Mouse (Mus musculus) kidney, postnatal 0 days (tissue): Measurements from ENCODE around the gene Spata13. TPM values are rescaled to one million over a fixed set of nuclear protein-coding genes. Genes with fewer than 3 reads are reported as not detected.

Experiments
- ATAC-seq: fragments of 200-750 bp; cut with Nextera tagmentation; replicated peaks from 2 replicates; pipeline ENCODE4 v1.8.0; 2017; ENCODE audit warnings: low read depth, moderate number of reproducible peaks, moderate TSS enrichment, moderate library complexity; ENCODE audit not compliant: low FRiP score
- DNase-seq: peaks from one replicate; pipeline ENCODE4 v3.0.0-alpha.2; 2016; ENCODE audit warnings: low spot score
- H3K27ac ChIP-seq: fragments of 300-500 bp; sonication (generic); 2 replicates; pipeline ENCODE4 v1.5.1; 2014; ENCODE audit warnings: mild to moderate bottlenecking
- H3K27me3 ChIP-seq: fragments of 300-500 bp; sonication (generic); 2 replicates; pipeline ENCODE4 v1.6.1; 2014; ENCODE audit warnings: low read length, mixed read lengths; ENCODE audit not compliant: insufficient read depth
- H3K36me3 ChIP-seq: fragments of 300-500 bp; sonication (generic); 2 replicates; pipeline ENCODE4 v1.6.1; 2014; ENCODE audit warnings: low read length, mixed read lengths; ENCODE audit not compliant: insufficient read depth
- H3K4me1 ChIP-seq: fragments of 300-500 bp; sonication (generic); replicated peaks from 2 replicates; pipeline ENCODE4 v1.6.1; 2014; ENCODE audit warnings: antibody characterized with exemption, low read length, mixed read lengths; ENCODE audit not compliant: insufficient read depth
- H3K4me2 ChIP-seq: fragments of 300-500 bp; sonication (generic); 2 replicates; pipeline ENCODE4 v1.6.1; 2014; ENCODE audit warnings: mild to moderate bottlenecking, low read length, moderate library complexity, mixed read lengths
- H3K4me3 ChIP-seq: fragments of 300-500 bp; sonication (generic); replicated peaks from 2 replicates; pipeline ENCODE4 v1.5.1; 2014; ENCODE audit warnings: low read depth, low read length
- H3K9ac ChIP-seq: fragments of 300-500 bp; sonication (generic); 2 replicates; pipeline ENCODE4 v1.6.1; 2014; ENCODE audit warnings: low read depth, low read length
- H3K9me3 ChIP-seq: fragments of 300-500 bp; sonication (generic); replicated peaks from 2 replicates; pipeline ENCODE4 v1.6.1; 2016; ENCODE audit warnings: low read length, inconsistent platforms, mixed read lengths
- CTCF ChIP-seq: IDR thresholded peaks from 2 replicates; pipeline ENCODE4 v1.5.1; 2016; ENCODE audit warnings: antibody characterized with exemption, low read depth, mild to moderate bottlenecking, moderate library complexity
- WGBS: fragments of 180-500 bp; shearing (Covaris S2); extraction: QIAGEN DNeasy Blood & Tissue Kit; methylation state at CpG from one replicate; pipeline ENCODE4 v1.1.7; 2014; 5-methylcytosine and 5-hydroxymethylcytosine counted together
- polyA plus RNA-seq: library from polyadenylated mRNA; unstranded; fragments of >200 nt; fragmentation: Nextera tagmentation; extraction: Ambion mirVana; gene quantifications from 2 replicates; pipeline ENCODE4 v1.2.1, GENCODE M21; 2015

Spata13 gene
- polyA plus RNA-seq, 1 experiment from 2014 or later: 47.4 TPM

DNA sequence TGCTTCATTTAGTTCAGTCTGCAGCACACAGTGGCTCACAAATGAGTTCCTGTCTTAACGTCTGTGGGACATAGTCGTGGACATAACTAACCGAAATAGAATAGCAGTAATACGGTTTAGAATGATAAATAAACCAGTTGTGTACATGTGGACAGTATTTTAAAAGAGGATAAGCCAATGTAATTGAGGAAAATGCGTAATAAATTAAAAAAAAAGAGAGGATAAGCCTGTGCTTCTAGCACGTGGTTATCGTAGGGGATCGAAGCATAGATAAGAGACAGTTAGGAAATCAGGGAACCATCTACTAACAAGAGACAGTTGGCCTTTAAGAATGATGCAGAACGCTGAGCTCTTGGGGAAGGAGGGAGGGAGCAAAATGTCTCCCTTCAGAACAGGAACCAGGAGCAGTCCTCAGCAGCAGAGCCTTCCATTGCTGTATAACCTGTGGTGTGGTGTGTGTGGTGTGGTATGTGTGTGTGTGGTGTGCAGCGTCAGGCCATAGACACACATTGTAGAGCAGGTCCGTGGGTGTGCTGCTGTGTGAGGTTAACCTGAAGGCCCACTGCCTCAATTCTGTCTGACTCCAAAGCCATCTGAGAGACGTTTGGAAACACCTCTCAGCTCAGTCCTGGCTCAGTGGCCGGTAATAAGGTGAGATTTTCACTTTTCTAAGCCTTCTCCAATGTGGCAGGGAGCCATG, 102.2 kb downstream of the Spata13 start:
- Histone ChIP-seq H3K9me3 (no peaks in the 10 kb centered on the region), H3K4me3 (no peak overlapping the region), H3K36me3 (no peaks in the 10 kb centered on the region), H3K9ac (no peak overlapping the region), H3K27me3 (no peaks in the 10 kb centered on the region), H3K4me2 (no peak overlapping the region), H3K4me1 (peaks cover 27% of the 10 kb centered on the region), H3K27ac (peak overlapping the region; percentile 77)
- WGBS: 54% methylated on average over 13 of the region's 13 CpGs
- no peak for DNase-seq
- no peak for TF ChIP-seq CTCF
- no peak for ATAC-seq

DNA sequence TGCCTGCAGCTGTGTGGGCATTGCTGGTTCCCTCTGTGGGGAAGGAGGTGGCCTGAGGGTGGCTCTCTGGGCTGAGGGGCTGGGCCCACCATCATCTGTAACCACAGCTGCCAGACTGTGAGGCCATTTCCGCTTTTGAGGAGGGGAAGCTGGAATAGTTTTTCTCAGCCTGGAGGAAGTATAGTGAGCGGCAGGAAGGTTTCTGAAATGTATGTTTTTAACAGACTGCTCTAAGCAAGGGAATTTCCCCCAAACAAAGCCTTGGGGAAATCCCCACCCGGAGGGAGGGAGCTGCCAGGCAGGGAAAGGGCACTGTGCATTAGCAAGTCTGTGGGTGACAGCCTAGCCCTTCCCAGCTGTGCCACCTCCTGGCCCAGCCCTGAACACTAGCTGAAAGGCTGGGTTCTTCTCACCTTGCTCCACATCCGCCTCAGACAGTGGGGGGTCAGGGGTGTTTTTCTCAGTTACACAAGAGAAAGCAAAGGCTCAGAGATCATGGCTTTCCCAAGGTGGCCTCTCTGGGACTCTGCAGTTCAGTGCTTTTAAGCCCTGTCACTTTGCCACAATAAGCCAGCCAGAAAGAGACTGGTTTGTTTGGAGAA, 102.9 kb downstream of the Spata13 start:
- ATAC-seq: peak; percentile 59
- H3K9ac ChIP-seq: no peak overlapping the region
- peaks cover 30% of the 10 kb centered on the region for H3K4me1 ChIP-seq
- no peaks in the 10 kb centered on the region for H3K9me3 ChIP-seq
- WGBS: 5% methylated on average over 4 of the region's 4 CpGs
- DNase-seq: peak; percentile 71
- no peak overlapping the region; the same call in 1 of the 2 replicates for H3K4me2 ChIP-seq
- no peaks in the 10 kb centered on the region for H3K27me3 ChIP-seq
- TF ChIP-seq CTCF: 0 out of 2 replicates have a peak, but pooled peaks have one; percentile 19
- no peak overlapping the region for H3K4me3 ChIP-seq
- peak overlapping the region; percentile 77 for H3K27ac ChIP-seq
- no peaks in the 10 kb centered on the region for H3K36me3 ChIP-seq

GRCm38 (mm10) chr14:60737202-60737611, 103.4 kb downstream of the Spata13 start:
- Histone ChIP-seq H3K4me1 (peaks cover 31% of the 10 kb centered on the region), H3K9ac (no peak overlapping the region), H3K9me3 (no peaks in the 10 kb centered on the region), H3K36me3 (peaks cover 3% of the 10 kb centered on the region; the same call in 1 of the 2 replicates), H3K4me3 (no peak overlapping the region), H3K27me3 (no peaks in the 10 kb centered on the region), H3K4me2 (no peak overlapping the region), H3K27ac (peak overlapping the region; percentile 77)
- ATAC-seq (no peak), DNase-seq (no peak)
- 19% methylated on average over 7 of the region's 7 CpGs for WGBS
- TF ChIP-seq CTCF: no peak

- H3K4me1 ChIP-seq: peaks cover 31% of the 10 kb centered on the region
Measured at GRCm38 (mm10) chr14:60738434-60738938, 104.7 kb downstream of the Spata13 start.

GRCm38 (mm10) chr14:60739155-60739554, 105.4 kb downstream of the Spata13 start:
- DNase-seq (no peak), ATAC-seq (no peak)
- peaks cover 31% of the 10 kb centered on the region for H3K4me1 ChIP-seq
- no peaks in the 10 kb centered on the region for H3K9me3 ChIP-seq
- no peak overlapping the region for H3K9ac ChIP-seq
- H3K36me3 ChIP-seq: peaks cover 3% of the 10 kb centered on the region; the same call in 1 of the 2 replicates
- H3K4me2 ChIP-seq: no peak overlapping the region
- no peak overlapping the region for H3K27ac ChIP-seq
- 11% methylated on average over 8 of the region's 9 CpGs for WGBS
- TF ChIP-seq CTCF: no peak
- H3K27me3 ChIP-seq: no peaks in the 10 kb centered on the region
- no peak overlapping the region for H3K4me3 ChIP-seq

More at GRCm38 (mm10) chr14:60738434-60738938, 104.7 kb downstream of the Spata13 start:
- no peaks in the 10 kb centered on the region for H3K9me3 ChIP-seq
- ATAC-seq (no peak), DNase-seq (no peak)
- 60% methylated on average over 10 of the region's 10 CpGs for WGBS
- no peak overlapping the region for H3K4me3 ChIP-seq
- H3K27ac ChIP-seq: peak overlapping the region; percentile 34; the same call in 1 of the 2 replicates
- no peaks in the 10 kb centered on the region for H3K27me3 ChIP-seq
- no peak for TF ChIP-seq CTCF
- no peak overlapping the region for H3K4me2 ChIP-seq
- H3K9ac ChIP-seq: no peak overlapping the region
- H3K36me3 ChIP-seq: peaks cover 3% of the 10 kb centered on the region; the same call in 1 of the 2 replicates

GRCm38 (mm10) chr14:60739616-60740015, 105.8 kb downstream of the Spata13 start:
- DNase-seq (no peak), ATAC-seq (no peak)
- Histone ChIP-seq H3K4me2 (no peak overlapping the region), H3K36me3 (peaks cover 3% of the 10 kb centered on the region; the same call in 1 of the 2 replicates), H3K4me1 (peaks cover 31% of the 10 kb centered on the region), H3K9me3 (no peaks in the 10 kb centered on the region), H3K27me3 (no peaks in the 10 kb centered on the region), H3K4me3 (no peak overlapping the region), H3K27ac (0 out of 2 replicates have a peak overlapping the region, but pooled peaks have one; percentile 25), H3K9ac (no peak overlapping the region)
- TF ChIP-seq CTCF: no peak
- WGBS: 79% methylated on average over 12 of the region's 12 CpGs
